Mouse (Mus musculus) embryo, embryonic 9.5 days (tissue): ENCODE measurements around the gene Zfp207.
"Not testable (repeated sequence)": the region's sequence is repeated elsewhere in the genome, so short reads cannot be mapped to it uniquely, and the experiment has no call there.

Experiments used
- DNase-seq: peaks from one replicate; pipeline ENCODE4 v3.0.0-alpha.2; 2017; ENCODE audit errors: extremely low spot score

Gene Zfp207

DNA sequence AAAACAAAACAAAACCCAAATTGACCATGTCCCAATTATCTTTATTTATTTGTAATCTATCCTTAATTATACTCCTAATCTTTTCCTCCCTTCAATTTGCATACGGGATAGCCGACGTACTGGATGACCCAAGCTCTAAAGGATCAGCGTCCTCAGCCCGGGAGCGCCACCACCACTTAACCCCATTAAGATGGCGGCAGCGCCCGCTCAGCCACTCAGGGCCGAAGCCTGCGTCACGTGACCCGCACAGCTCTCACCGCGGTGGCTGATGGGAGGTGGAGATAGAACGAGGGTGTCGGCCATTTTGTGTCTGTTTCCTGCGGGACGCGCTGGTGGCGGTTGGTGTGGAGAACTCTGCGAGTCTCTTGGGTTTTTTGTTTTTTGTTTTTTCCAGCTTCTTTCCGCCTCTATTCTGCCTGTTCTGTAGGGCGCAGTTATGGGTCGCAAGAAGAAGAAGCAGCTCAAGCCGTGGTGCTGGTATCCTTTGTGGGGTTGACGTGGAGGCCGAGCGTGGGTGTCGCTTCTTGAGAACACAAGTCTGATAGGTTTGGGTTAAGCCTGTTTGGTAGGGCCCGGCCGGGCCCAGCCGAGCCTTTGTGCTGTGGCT, at the start of gene Zfp207:
TSS of gene Zfp207 (plus strand) at position 261 of the 607 bp plus-strand sequence.
- peak; percentile 94 for DNase-seq

DNA sequence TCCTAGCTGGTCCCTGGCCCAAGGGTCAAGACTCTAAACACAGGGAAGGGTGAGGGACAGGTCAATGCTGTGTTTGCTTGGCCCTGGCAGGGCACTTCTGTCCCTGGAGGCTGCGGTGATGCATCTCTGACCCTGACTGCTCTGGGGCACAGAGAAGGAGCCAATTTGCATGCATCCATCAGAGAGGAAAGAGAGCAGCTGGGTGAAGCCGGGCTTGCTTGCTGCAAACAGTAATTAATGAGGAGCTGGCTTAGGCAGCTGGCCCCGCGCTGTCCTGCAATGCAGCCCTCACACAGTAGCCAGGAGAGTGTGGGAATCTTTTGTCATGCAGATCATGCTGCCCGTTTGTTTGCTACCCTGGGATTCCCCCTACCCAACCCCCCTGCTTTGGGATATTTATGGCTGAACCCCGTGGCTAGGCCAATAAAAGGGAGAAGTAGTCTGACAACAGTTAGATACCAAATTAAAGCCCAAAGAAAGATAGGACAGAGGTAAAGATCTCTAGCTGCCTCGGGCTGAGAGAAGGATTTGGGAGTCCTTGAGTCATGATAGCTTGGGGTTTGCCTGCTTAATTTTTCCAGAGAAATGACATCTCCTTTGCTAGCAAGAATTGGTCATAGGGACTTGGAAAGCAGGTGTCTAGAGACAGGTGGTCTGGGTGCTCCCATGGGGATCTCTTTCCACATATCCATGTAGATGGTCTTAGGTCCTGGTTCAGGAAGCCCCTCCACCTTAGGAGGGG, 47.3 kb upstream of the Zfp207 start:
- peak; percentile 68 for DNase-seq

DNA sequence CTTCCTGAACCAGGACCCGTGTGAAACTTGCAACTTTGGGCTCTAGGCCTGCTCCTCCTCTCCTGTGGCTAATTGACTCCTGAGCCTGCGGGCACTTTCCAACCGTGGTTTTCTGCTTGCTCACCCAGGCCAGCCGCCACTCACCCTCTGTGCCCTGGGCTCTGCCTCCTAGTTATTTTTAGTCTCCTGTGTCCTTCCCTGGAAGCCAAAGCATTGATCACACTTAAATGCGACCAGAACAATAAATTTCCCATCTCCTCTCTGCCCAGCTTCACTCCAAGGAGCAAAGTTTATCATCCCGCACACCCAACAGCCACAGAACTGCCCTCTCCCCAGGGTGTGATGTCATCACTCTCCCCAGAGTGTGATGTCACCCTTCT, 46.7 kb upstream of the Zfp207 start:
- no peak for DNase-seq

DNA sequence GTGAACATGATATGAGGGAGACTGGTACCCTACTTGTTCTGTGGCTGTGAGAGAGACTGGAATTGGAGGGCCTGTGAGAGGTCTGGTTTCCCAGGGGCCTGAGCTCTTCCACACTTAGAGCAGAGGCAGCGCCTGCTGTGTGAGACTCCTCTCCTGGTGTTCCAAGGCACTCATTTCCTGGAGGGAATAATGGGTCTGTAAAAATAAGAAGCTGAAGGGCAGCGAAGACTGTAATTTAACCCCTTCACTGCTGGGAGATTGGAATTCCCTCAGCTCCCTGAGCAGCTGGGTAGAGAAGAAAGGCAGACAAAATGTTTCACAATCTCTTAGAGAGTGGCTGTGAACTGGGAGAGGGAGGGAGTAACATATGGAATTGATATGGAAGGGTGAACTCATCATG, 40.6 kb upstream of the Zfp207 start:
- peak; percentile 12 for DNase-seq

DNA sequence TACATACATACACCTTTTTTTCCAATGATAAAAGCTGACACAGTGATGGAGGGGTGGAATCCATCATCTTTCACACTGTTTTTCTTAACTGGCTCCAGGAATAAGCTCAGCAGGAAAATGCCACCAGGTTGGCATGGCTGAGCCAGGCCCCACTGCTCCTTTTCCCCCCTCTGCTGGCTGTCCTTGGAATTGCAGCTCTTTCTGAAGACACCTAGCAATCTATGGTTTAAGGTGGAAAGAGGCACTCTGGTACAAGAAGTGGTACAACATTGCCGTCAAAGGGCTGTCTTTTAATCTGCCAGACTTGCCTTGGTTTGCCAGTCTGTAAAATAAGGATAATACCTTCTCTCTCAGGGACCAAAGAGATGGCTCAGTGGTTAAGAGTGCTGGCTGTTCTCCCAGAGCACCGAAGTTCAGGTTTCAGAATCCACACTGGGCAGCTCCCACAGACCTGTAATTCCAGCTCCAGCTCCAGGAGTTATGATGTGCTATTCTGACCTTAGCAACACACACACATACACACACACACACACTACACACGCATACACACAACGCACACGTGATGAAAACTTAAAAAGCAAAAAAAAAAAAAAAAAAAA, 31.1 kb upstream of the Zfp207 start:
- DNase-seq = peak; percentile 76

DNA sequence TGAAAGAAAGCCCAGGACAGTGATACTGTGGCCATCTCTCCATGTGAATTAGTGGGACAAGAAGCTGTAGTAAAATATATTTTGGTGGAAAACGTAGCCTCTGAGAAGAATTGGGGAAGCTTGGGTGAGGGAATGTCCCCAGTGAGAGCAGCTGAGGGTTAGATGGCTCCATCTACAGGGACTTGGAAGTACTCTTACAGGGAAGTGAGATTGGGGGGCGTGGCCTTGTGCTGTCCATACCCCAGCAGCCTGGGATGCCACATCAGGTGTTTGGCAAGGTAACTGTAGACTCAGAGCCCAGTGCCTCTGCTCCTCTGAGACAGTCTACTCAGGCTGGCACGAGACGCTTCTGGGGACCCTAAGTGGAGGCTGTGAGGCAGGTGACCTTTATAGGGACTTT, 28.2 kb upstream of the Zfp207 start:
- no peak for DNase-seq

DNA sequence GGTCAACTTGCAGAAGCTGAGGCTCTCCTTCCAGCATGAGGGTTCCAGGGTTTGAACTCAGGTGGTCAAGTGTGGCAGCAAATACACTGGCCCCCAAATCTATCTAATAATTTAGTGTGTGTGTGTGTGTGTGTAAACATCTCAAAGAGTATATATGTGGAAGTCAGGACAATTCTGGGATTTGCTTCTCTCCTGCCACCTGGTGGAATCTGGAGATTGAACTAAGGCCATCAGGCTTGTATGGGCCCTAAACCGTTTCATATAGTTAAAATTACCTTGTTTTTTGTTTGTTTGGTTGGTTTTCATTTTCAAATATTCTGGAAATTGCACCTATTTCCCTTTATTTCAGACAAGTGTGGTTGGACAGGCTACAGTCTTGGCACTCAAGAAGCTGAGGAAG, 14.1 kb upstream of the Zfp207 start:
- DNase-seq = no peak

DNA sequence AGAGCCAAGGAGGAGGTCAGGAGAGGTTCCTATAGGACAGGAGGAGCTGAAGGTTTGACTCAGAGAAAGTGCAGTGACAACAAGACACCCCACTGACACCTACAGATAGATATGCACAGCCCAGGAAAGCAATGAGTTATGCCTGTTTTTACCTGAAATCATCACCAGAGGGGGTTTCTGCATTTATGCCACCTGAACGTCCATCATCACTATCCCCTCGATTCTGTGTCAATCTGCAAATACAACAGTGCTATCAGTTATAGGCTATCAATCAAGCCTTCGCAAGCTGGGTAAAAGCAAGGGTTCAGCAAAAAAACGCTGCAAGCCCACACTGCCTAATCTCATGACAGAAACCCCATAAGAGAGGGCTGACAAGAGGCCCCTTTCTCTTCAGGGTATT, 6.4 kb upstream of the Zfp207 start:
- DNase-seq = no peak

DNA sequence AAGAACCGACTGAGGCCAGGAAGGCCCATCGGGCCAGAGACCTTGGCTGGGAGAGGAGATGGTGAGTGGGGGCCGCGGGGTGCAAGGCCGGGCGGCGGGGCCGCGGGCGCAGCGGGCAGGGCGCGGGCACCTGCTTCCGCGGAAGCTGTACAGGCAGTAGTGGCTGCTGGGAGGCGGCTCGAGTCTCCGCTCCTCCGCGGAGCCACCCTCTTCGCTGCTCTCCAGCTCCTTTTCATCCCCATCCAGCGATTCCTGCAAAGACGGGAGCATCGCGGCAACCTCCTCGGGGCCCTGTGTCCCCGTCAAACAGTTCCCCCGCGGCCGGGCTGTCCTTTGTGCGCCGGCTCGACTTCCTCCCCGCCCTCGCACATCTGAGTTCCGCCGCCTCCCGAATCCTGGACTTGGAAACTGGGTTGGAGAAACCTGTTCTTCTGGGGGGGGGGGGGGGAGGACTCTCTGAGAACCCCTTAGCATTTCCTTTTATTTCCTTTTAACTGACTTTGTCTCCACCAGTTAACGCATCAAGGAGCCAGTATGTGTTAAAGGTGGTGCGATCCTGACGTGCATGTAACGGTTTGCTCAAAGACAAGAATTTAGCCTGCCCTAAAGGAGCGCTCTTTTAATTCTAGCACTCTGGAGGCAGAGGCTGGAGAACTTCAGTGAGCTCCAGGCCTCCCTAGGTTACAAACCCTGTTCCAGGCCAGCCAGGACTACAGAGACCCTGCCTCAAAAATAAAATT, 5.2 kb upstream of the Zfp207 start, which contains the start of gene 5730455P16Rik:
TSS of gene 5730455P16Rik (minus strand) at position 323 of the 740 bp plus-strand sequence.
- DNase-seq = peak; percentile 87

DNA sequence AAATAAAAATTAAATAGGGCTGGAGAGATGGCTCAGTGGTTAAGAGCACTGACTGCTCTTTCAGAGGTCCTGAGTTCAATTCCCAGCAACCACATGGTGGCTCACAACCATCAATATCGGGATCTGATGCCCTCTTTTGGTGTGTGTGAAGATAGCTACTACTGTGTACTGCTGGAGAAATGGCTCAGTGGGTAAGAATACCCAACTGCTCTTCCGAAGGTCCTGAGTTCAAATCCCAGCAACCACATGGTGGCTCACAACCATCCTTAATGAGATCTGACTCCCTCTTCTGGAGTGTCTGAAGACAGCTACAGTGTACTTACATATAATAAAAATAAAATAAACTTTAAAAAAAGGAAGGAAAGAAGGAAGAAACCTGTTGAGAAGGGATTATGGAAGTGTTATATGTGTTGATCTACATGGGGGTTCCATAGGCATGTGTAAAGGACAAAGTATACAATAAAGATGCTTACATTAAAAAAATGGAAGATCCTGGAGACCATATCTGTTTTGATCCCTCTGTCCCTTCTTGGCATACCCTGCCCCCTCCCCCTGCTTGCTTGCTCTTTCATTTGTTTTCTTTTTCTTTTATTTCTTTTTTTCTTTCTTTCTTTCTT, 4.5 kb upstream of the Zfp207 start:
- DNase-seq = not testable (repeated sequence)

DNA sequence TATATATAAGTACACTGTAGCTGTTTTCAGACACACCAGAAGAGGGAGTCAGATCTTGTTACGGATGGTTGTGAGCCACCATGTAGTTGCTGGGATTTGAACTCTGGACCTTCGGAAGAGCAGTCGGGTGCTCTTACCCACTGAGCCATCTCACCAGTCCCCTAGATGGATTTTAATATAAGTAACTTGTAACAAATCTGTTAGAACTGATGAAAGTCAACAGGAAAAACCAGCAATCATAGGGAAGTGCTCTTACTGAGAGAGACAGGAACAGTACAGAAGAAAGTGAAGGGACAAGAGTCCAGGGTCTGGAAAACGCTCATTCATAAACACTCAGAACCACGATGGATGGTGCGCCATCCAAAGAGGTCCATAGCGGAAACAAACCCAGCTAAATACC, 3.9 kb upstream of the Zfp207 start:
- not testable (repeated sequence) for DNase-seq

DNA sequence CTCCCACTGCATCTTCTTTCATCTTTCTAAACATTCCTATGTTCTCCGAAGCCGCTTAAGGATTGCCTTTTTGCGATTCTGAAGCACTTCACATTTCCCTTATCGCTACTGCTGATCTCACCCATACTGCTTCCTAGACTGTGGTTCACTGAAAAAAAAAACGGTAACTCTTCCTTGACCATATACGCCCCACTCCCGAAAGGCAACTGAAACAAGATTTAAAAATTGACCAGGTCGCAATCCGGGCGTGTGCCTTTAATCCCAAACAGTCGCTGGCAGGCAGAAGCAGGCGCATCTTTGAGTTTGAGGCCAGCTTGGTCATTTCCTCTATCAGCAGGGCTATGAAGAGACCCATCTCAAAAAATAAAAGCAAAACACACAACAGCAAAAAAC, 457 bp upstream of the Zfp207 start:
- DNase-seq = no peak

DNA sequence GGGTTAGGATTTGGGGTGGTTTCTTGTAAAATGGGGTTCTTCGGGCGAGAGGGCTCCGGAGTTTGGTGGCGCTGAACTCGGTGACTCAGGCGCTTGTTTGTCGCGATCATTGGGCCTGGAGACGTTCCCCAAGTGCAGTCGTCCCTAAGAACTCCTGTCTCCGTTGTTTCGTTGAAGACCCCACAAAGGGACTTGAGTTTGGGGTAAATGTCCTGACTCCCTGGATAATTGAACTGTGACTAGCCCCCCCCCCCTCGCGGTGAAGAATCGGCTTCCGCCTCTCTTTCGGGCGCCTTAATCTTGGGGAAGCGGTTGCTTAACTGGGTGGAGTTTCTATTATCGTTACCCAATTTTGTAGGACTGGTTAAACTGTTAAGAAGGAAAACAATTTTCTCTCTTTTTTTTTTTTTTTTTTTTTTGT, 557 bp downstream of the Zfp207 start:
- no peak for DNase-seq

DNA sequence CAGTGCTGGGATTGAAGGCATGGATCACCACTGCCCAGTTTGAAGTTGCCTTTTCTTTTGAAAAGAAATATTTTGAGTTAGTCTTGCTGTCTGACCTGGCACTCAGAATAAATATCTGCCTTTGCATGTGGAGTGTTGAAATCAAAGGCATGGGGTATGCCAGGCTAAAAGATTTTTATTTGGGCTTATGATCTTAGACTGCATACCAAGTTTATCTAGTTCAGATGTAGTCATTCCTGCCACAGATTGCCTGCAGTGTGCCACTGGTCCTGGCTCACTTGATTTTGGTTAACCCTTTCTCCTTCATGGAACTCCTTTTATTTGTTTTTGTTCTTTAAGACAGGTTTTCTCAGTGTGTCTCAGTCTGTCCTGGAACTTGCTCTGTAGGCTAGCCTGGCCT, 1.4 kb downstream of the Zfp207 start:
- peak; percentile 20 for DNase-seq

DNA sequence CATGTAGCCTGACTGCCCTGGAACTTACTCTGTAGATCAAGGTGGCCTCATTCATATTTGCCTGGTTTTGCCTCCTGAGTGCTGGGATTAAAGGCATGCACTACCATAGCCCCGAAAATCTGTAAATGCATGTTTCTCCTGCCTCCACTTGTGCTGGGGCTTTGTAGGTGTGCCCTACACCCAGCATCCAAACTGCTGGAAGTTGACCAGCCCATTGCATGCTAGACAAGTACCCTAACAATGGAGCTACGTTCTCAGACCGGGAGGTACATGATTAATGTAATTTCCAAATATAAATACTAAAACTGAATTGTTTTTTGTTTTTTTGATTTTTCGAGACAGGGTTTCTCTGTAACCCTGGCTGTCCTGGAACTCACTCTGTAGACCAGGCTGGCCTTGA, 2.0 kb downstream of the Zfp207 start:
- no peak for DNase-seq

DNA sequence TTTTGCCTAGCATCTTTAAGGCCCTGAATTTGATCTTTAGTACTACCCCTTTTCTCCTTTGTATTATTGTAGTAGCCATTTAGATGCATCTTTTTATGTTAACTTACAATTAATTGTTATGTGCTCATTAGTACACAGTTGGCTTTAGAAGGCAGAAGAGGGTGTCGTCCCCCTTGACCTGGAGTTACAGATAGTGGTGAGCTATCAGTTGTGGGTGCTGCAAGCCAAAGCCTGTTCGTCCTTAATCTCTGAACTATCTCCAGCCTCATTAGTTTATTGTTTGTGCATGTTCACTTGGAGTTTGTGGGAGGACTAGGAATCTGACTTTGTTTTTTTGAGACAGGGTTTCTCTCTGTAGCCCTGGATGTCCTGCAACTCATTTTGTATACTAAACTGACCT, 3.7 kb downstream of the Zfp207 start:
- DNase-seq = no peak

DNA sequence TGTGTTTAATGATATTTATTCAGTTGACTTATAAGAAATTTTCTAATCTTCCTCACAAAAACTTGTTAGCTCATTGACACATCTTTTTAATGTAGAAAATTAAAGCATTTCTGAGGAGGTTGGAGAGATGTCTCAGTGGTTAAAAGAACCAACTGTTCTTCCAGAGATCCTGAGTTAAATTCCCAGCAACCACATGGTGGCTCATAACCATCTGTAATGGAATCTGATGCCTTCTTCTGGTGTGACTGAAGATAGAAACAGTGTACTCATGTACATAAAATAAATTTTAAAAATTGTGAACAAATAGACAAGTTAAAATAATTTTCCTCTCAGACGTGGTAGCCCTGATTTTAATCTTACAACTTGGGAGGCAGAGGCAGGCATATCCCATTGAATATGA, 6.8 kb downstream of the Zfp207 start:
- no peak for DNase-seq

DNA sequence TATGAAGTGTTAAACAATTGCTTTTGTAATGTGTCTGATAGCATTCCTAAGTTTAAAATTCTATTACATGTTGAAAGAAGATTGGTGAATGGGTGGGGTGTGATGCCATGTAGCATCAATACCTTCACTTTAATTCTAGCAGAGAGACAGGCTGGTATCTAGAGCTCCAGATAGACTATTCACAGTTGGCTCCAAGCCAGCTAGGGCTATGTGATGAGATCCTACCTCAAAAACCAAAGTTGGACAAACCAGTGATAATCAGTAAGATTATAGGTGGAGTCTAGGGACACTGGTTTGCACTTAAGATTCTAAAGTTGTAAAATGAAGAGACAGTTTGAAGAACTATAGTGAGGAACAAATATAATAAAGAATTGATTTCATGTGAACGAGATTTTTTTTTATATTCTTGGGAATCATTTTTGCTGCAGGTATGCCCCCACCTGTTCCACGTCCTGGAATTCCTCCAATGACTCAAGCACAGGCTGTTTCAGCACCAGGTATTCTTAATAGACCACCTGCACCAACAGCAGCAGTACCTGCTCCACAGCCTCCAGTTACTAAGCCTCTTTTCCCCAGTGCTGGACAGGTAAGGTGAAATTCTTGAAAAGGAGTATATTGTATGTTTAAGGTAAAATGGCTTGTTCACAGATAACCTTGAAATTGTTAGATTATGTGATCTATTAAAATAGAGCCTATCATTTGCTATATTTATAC, 8.5 kb downstream of the Zfp207 start:
- no peak for DNase-seq

DNA sequence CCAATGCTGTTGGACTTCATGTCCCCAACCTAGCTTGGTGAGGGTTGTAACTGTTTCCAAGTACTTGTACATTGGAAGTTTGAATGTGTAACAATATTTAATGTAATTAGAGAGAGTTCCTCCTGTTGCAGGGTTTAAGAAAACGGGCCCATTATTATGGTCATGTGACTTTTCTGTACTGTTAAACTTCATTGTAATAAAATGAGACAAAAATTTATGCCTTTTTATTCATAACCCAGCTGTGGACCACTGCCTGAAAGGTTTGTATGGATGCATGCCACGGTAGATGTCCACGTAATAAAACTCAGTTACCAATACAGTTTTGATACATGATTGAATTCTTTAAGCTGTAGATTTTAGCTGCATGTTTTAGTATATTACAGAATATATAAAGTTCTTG, 12.9 kb downstream of the Zfp207 start:
- DNase-seq = no peak

DNA sequence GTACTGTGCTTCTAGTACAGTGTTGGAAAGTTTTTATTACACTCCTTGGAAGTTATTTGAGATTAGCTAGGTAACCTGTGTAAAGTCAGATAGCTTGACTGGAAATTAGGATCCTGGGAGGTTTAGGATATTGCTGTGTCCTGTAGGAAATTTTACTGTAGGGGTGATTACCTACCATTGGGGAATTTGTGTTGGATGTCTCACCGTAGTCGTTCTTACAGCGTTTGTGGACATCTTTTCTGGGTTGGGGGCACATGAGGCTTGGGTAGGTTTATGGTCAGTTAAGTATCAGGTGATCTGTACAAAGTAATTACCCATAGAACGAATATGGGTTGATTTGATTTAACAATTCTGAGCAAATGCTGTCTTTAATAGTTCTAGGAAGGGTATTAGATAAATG, 13.5 kb downstream of the Zfp207 start:
- DNase-seq = no peak

DNA sequence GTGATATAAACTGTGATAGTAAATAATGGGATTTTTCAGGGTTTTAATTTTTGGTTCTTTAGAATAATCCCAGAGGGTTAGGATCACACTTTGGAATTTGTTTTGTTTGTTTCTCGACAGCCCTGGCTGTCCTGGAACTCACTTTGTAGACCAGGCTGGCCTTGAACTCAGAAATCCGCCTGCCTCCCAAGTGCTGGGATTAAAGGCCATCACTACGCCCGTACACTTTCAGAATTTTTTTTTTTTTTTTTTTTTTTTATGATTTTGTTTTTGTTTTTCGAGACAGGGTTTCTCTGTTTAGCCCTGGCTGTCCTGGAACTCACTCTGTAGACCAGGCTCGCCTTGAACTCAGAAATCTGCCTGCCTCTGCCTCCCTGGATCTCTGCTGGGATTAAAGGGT, 24.8 kb downstream of the Zfp207 start:
- DNase-seq = not testable (repeated sequence)
